Mouse (Mus musculus): ENCODE data around the gene Iqcj.

- TF ChIP-seq POLR2A (IDR thresholded peaks at IDR 0.05; ENCODE audit: low read depth, low read length) (no peak), CTCF (IDR thresholded peaks at IDR 0.05; ENCODE audit: borderline replicate concordance, insufficient read depth, low read length) (no peak)
These were observed 163.1 kb downstream of the Iqcj start for GRCm38 (mm10) chr3:68055071-68055470.
